Mouse (Mus musculus) cortical plate, adult 2 months (tissue): ENCODE measurements around the gene Map3k6. TPM values are rescaled to one million over a fixed set of nuclear protein-coding genes. Genes with fewer than 3 reads are reported as not detected.

Source experiments
- H3K27ac ChIP-seq: fragments of 200-500 bp; 2 replicates; pipeline ENCODE4 v1.5.1; 2012; ENCODE audit warnings: low read length, control low read depth, inconsistent platforms; ENCODE audit not compliant: insufficient read depth
- H3K4me1 ChIP-seq: fragments of 200-500 bp; 2 replicates; pipeline ENCODE4 v1.6.1; 2011; ENCODE audit warnings: low read length; ENCODE audit not compliant: control insufficient read depth, insufficient read depth
- H3K4me3 ChIP-seq: fragments of 200-500 bp; 2 replicates; pipeline ENCODE4 v1.5.1; 2011; ENCODE audit warnings: mild to moderate bottlenecking, low read length, control low read depth; ENCODE audit not compliant: insufficient read depth
- CTCF ChIP-seq: fragments of 200-500 bp; IDR thresholded peaks from 2 replicates; pipeline ENCODE4 v1.5.1; 2011; ENCODE audit warnings: mild to moderate bottlenecking, control low read depth, low read length; ENCODE audit not compliant: insufficient read depth; ENCODE audit errors: extremely low read depth
- POLR2A ChIP-seq: fragments of 200-500 bp; IDR thresholded peaks from 2 replicates; pipeline ENCODE4 v1.6.1; 2011; ENCODE audit warnings: mild to moderate bottlenecking, low read length, control low read depth; ENCODE audit not compliant: insufficient read depth; ENCODE audit errors: extremely low read depth
- polyA plus RNA-seq: library from polyadenylated mRNA; depleted of rRNA; stranded (reverse); fragments of >200 nt; gene quantifications from 2 replicates; pipeline ENCODE4 v1.2.3, GENCODE M21; 2012

Gene Map3k6
- polyA plus RNA-seq, 1 experiment, result 7.9 TPM

DNA sequence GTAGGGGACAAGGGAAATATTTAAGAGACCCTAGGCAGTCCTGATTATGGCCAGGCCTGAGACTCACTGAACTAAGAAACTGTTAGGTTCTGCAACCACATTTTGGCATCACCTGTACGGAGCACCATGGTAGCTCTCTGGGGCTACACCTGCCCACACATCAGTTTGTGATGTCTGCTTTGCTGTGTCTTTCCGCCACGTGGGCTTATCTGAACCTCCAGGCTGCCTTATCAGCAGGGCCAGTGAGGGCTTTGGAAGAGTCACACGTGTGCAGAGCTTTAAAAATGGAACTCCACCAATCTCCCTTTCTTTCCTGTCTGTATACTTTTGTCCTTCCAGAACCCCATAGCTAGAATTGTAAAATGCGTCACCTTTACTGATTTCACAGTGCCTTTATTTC is 45.3 kb downstream of the Map3k6 start:
- peaks cover 2% of the 10 kb centered on the region for H3K4me1 ChIP-seq
- TF ChIP-seq CTCF, result no peak
- TF ChIP-seq POLR2A, result no peak
- H3K27ac ChIP-seq, result no peak overlapping the region
- no peak overlapping the region for H3K4me3 ChIP-seq

DNA sequence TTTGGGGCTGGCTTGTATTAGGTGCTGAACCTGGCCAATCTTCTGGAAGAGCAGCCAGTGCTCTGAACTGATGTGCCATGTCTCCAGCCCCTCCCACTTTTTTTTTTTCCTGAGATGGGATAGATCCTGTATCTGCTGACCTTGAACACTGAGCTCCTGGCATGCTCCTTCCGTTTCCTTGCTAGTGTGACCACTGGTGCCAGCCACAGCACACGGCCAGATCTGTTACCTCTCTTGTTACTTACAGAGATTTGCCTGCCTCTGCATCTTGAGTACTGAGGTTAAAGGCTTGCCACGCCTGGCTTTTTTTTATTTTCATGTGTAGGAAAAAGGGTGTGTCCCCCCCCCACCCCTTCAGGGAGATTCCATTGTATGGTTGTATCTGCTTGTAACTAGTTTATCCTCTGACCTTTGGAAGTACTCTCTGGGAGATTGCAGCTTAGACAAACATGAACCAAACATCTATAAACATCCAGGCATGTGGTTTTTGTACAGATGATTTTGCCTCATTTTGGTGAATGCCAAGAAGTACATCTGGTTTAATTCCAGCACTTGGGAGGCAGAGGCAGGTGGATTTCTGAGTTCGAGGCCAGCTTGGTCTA is 46.0 kb downstream of the Map3k6 start:
- TF ChIP-seq CTCF (no peak), POLR2A (no peak)
- Histone ChIP-seq H3K27ac (no peak overlapping the region), H3K4me1 (peaks cover 2% of the 10 kb centered on the region), H3K4me3 (no peak overlapping the region)

DNA sequence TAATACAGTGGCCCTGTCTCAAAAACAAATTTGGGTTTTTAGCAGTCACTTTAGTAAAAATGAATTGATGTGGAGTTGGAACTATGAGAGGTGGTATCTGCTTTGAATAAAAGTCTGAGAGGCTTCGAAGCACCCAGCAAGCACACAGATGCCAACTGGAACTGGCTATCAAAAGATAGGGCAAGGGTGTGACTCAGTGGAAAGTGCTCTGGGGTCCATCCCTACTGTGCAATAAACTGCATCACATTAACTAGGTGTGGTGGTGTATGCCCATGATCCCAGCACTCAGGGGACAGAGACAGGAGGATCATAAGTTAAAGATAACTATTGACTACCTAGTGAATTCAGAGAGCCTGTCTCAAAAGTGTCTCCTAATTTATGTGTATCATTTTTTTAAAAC is 50.6 kb downstream of the Map3k6 start:
- Histone ChIP-seq H3K27ac (no peak overlapping the region), H3K4me3 (no peak overlapping the region), H3K4me1 (no peaks in the 10 kb centered on the region)
- TF ChIP-seq CTCF (no peak), POLR2A (no peak)

DNA sequence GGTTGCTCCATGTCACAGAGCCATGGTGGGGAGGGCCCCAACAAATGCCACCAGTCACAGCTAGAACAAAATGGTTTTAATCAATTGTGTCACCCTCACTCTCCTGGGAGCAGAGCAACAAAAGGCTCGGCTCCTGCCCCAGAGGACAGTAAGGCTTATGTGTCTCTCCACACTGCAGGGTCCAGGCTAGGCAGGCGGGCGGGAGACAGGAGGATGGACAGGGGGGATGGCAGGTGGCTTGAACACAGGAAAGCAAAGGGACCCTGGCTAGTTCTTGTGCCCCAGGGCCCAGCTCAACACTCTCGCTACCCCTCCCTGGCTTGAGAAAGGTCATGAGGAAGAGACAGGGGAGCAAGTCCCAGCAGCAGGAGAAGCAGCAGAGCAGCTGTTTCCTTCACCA is 51.8 kb downstream of the Map3k6 start:
- TF ChIP-seq POLR2A (no peak), CTCF (no peak)

DNA sequence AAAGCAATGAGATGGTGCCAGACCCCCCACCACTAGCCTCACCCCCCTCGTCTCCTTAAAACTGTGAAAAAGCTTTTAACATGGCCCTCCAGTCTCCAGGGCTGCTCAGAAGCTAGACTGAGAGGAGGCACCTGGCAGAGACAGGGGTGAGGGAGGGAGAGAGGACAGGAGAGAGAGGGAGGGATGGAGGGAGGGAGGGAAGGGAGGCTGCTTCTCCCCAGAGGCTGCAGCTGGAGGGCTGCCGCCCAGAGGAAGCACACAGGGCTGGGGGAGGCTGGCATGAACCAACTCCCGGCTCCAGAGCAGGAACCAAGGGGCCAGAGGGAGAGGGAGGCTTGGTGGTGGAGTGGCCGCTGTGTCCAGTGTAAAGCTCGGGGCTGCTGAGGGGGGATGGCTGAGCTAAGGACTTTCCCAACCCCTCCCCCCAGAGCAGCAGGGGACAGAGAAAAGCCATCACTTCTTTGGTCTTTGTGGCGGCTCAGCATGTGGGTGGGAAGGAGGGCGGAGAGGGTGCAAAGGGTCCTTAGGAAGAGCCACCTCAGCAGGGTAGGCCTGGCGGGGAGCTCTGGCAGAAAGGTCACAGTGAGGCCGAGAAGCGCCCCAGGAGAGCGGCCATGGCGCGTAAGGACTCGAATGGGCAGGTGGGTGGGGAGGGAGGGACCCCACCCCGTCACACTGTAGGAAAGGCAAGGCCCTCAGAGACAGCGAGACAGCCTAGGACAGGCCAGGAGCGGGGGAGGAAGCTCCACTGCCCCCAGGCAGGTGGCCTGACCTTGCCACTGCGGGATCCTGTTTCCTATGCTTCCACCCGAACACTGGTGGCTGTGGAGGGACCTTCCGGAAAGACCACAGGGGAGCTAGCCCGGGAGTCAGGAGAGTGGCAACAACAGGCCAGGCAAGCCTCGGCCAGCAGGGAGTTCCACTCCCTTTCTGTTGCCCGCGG is 52.6 kb downstream of the Map3k6 start:
- Histone ChIP-seq H3K27ac (no peak overlapping the region), H3K4me3 (no peak overlapping the region), H3K4me1 (peaks cover 4% of the 10 kb centered on the region; the same call in 1 of the 2 replicates)
- TF ChIP-seq CTCF (no peak), POLR2A (no peak)

More for the DNA sequence above, 51.8 kb downstream of the Map3k6 start:
- H3K4me1 ChIP-seq, result peaks cover under 1% of the 10 kb centered on the region; the same call in 1 of the 2 replicates
- no peak overlapping the region for H3K27ac ChIP-seq
- H3K4me3 ChIP-seq, result no peak overlapping the region

DNA sequence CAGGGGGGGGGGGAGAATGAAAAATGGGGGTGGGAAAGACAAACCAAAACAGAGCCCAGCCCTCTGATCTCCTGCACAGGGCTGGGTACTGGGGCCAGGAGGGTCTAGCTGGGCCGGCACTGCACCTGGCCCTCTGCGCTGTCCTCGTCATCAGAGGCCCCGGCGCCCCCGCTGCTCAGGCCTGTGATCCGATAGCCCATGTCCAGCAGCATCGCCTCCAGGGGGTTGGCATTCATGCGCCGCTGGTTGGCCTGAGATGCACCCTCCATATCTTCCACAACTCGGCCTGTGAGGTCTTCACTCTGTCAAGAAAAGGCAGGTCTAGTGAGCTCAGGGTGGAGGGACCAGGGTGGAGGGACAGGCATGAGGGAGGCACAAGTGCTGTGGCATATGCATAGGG is 53.5 kb downstream of the Map3k6 start:
- Histone ChIP-seq H3K4me3 (no peak overlapping the region), H3K27ac (no peak overlapping the region), H3K4me1 (peaks cover 9% of the 10 kb centered on the region; the same call in 1 of the 2 replicates)
- TF ChIP-seq CTCF (no peak), POLR2A (no peak)

DNA sequence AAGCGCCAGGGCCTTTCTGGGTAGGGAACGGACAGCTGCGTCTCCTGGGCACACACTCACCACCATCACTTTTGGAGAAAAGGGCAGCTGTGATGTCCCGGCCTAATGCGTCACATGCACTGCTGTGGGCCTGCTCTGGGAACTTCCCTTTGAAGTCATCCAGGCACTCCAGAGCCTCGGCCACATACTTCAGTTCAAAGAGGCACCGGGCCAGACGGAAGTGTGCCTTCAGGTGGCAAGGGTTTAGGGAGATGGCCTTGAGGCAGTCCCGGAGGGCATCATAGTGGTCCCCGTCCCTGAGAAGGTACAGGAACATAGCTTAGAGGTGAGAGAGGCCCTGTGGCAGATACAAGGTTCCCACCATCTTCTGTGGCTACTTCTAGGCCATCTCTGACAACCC is 56.7 kb downstream of the Map3k6 start:
- TF ChIP-seq POLR2A (no peak), CTCF (no peak)
- H3K4me3 ChIP-seq, result no peak overlapping the region
- H3K4me1 ChIP-seq, result peaks cover 9% of the 10 kb centered on the region; the same call in 1 of the 2 replicates
- H3K27ac ChIP-seq, result no peak overlapping the region

DNA sequence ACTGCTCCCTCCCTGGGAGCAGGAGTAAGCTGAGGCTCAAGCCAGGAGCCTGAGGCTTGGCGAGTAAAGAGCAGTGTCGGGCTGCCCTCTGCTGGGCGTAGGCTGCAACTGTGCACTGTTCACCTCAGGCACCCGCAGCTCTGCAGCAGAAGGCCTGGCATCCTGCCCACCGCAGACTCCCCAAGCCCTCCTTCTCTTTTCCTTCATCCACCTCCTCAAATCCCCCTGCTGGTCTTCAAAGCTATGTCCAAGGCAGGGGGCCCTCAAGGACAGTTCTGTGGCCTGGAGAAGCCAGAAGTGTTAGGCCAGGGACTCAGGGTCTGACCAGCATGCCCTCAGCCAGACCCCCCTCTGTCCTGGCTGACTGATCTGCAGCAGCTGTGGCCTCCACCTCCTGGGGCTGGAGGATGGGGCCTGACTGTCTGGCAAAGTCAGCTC is 57.2 kb downstream of the Map3k6 start:
- Histone ChIP-seq H3K27ac (peak overlapping the region; percentile 45; the same call in 1 of the 2 replicates), H3K4me3 (no peak overlapping the region), H3K4me1 (peaks cover 9% of the 10 kb centered on the region; the same call in 1 of the 2 replicates)
- no peak for TF ChIP-seq POLR2A
- TF ChIP-seq CTCF, result peak; percentile 91

DNA sequence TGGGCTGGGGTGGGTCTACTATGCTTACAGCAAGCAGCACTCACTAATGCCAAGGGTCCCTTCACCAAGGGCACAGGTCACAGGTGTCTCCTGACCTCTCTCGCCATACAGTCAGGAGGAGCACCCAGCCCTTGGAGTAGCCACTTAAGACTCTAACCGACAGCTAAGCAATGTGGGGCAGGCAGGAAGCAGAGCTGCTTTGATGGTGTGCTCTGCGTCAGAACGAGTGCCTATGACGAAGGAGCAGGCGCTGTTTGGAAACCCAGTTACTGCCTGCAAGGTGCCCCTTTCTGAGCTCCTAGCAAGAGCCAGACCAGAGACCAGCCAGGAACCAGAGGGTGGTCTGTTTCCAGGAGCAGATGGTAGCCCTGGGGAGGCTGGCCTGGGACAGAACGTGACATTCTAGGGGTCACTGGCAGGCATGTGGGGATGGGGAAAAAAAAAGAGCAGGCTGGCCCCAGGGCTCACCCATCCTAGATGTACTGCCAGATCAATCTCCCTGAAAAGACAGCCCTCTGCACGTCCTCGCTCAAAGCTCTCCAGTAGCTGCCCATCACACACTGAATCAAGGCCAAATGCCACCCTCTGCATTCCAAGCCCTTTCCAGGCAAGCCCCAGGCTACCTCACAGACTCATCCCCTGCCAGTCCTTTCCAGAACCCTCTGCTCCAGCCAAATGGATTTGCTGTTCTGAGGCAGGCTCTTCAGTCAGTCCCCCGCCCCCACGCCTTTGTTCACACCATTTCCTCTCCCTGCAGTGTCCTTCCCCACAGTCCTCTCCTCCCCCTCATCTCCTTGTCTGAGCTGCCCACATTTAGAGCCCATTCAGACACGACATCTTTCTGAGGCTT is 58.1 kb downstream of the Map3k6 start:
- Histone ChIP-seq H3K4me1 (peaks cover 9% of the 10 kb centered on the region; the same call in 1 of the 2 replicates), H3K27ac (peak overlapping the region; percentile 90), H3K4me3 (no peak overlapping the region)
- TF ChIP-seq CTCF (no peak), POLR2A (0 out of 2 replicates have a peak, but pooled peaks have one; percentile 22)
